Mouse (Mus musculus): Measurements from ENCODE around the gene Mapkbp1. TPM values are rescaled to one million over a fixed set of nuclear protein-coding genes. Genes with fewer than 3 reads are reported as not detected.

Mapkbp1 gene
- total RNA-seq, 1 experiment from 2014 or later = 7.7 TPM

DNA sequence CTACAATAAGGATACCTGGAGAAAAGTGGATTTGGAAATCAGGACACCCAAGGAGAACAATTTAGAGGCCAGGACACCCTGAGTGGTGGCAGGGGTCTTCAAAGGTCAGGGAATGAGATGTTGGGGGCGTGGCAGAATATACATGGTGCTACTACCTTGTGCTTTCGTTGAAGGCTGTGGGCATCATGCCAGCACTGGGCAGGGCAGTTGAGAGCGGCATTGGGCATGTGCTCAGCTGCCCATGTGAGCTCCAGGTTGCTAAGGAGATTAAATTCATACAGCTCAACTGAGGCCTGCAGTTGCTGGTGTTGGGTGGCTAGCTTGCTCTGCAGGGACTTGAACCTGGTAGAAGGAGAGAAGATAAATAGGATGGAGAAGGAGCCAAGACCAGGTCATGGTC is 93.7 kb downstream of the Mapkbp1 start:
- no peak for ATAC-seq (replicated peaks in 1 of 2; ENCODE audit: insufficient read depth in 1 of 2, low FRiP score in 2 of 2, low TSS enrichment in 1 of 2, low read depth in 1 of 2, poor library complexity in 2 of 2, severe bottlenecking in 2 of 2)

DNA sequence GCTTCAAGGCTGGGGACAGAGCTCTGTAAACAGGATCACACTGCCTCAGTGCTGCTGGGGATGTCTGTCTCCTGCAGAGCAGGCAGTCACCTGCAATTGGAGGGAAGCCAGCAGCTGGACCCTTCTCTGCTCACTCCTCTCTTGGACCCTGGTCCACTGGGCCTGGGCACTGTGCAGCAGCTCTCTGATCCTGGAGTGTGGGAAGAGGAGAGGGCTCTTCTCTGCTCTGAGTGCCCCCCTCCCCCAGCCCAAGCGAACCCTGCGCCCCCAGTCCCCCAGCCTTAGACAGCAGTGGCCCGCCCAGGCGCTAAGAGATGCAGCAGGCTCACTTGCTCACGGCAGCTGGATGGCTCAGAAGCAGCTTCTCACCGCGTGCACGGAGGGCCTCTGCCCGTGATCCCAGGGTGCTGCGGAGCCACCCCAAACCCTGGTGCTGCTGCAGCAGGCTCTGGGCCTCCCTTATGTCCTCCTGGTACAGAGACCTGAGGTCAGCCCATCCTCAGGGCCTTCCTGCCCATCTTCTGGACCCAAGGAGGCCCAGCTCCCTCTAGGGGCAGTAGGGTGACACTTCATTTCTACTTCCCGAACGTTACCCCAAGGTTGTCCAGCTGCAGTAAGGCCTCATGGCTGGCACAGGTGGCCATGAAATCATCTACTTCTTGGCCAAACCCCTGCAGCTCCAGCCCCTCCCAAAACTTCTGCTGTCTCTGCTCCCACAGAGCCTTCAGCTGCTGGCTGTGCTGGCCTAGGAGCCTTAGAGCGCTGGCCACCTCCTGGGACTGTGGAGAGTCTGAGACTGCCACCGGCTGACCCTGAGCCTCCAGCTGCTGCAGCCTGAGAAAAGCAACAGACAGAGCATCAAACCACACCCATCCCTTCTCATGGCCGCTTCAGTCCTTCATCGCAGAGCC is 96.3 kb downstream of the Mapkbp1 start:
- peak; percentile 34 to 55; a peak in 3 of 4 replicates for ATAC-seq (replicated peaks in 1 of 2; ENCODE audit: insufficient read depth in 1 of 2, low FRiP score in 2 of 2, low TSS enrichment in 1 of 2, low read depth in 1 of 2, poor library complexity in 2 of 2, severe bottlenecking in 2 of 2)

DNA sequence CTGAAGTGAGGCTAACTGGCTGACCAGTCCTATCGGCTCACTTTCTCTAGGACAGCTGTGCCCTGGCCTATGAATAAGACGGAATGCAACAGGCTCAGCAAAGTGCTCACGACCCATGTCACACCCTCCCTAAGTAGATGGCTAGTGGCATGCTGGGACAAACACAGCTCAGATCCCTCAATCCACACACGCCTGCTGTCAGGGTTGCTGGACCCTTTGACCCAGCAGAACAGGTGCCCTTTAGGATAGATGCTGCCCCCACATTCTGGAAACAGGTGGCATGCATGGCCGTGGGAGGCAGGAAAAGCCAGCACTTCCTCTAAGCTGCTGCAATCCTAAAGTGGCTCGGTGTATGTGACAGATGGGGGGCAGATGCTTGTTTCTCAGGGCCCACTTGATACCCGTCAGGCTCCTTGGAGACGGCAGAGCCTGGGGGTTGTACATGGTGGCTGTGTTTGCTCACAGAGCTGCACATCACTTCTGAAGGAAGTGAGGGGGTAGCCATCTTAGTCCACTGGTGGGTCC is 97.0 kb downstream of the Mapkbp1 start:
- ATAC-seq (replicated peaks in 1 of 2; ENCODE audit: insufficient read depth in 1 of 2, low FRiP score in 2 of 2, low TSS enrichment in 1 of 2, low read depth in 1 of 2, poor library complexity in 2 of 2, severe bottlenecking in 2 of 2) = no peak

DNA sequence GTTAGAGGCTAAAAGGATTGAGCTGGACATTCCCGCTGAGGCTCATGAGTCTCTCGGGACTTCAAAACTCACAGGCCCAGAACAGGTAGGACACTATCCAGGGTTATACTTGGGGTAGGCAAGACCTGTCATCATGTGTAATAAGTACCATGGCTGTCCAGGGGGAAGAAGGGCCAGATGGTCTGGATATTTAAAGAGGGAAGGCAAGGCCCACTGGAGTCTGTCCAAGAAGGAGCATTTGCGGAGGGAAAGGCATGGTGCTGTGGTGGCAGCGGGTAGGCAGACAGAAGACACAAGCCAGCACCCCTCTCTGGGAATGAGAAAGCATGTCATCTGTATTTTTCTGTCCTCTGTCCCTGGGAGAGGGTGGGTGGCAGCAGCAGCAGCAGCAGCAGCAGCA is 101.6 kb downstream of the Mapkbp1 start:
- ATAC-seq (replicated peaks in 1 of 2; ENCODE audit: insufficient read depth in 1 of 2, low FRiP score in 2 of 2, low TSS enrichment in 1 of 2, low read depth in 1 of 2, poor library complexity in 2 of 2, severe bottlenecking in 2 of 2) = no peak

DNA sequence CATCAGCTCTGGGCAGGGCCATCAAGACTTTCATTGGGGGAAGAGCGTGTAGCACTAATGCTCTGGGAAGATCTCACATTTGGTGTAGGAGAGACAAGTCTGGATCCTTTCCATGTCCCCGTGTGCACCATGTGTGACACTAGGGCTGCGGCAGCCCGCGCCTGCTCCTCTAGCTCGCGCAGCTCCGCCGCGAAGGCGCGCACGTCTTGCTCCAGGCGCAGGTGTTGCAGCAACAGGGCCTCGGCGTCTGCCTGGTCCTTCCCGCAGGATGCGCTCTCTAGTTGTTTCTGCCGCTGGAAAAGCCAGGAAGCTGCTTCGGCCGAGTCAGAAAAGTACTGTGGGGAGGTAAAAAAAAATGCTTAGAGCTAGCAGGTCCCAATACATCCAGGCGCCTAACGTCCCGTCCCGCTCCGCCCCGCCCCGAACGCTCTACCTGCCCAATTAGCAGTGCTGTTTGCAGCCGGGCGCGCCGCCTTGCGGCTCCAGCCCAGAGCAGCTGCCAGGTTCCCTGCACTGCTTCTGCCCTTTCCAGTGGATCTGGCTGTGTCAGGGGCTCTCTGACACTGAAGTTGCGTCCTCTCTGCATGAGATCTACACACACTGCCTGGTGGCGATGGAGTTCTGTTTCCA is 103.7 kb downstream of the Mapkbp1 start:
- ATAC-seq (replicated peaks in 1 of 2; ENCODE audit: insufficient read depth in 1 of 2, low FRiP score in 2 of 2, low TSS enrichment in 1 of 2, low read depth in 1 of 2, poor library complexity in 2 of 2, severe bottlenecking in 2 of 2) = peak; percentile 71 to 75

Other genes starting within 250 kb of the Mapkbp1 start
- 1.7 TPM in 1 of 2 replicates, not detected in the other for gene Itpka, start 230.4 kb upstream of the Mapkbp1 start, total RNA-seq (2017)
- not detected in 2 replicates for gene Ltk, start 212.3 kb upstream of the Mapkbp1 start, total RNA-seq (2017)
- 9.2 and 10.5 TPM in 2 replicates for gene Rpap1, start 185.2 kb upstream of the Mapkbp1 start, total RNA-seq (2017)
- gene Tyro3, start 175.0 kb upstream of the Mapkbp1 start, total RNA-seq (2017) = 0.50 TPM in 2 replicates
- 101 and 124 TPM in 2 replicates for gene Mga, start 75.5 kb upstream of the Mapkbp1 start, total RNA-seq (2017)
- gene Jmjd7, start 54.8 kb downstream of the Mapkbp1 start, total RNA-seq (2017) = 6.1 and 7.9 TPM in 2 replicates
- gene Gm28042, start 54.8 kb downstream of the Mapkbp1 start, total RNA-seq (2017) = 0.15 and 1.4 TPM in 2 replicates
- 0.38 and 3.4 TPM in 2 replicates for gene Pla2g4b, start 60.7 kb downstream of the Mapkbp1 start, total RNA-seq (2017)
- gene Ehd4, start 181.9 kb downstream of the Mapkbp1 start, total RNA-seq (2017) = 34.2 and 36.0 TPM in 2 replicates